Mouse (Mus musculus) liver, postnatal 0 days (tissue): ENCODE data around the gene Ugt1a7c. TPM values are rescaled to one million over a fixed set of nuclear protein-coding genes. Genes with fewer than 3 reads are reported as not detected.

Experiments
- ATAC-seq: fragments of 200-750 bp; cut with Nextera tagmentation; 2 replicates; pipeline ENCODE4 v1.8.0; 2017; ENCODE audit warnings: mild to moderate bottlenecking, moderate library complexity
- DNase-seq: peaks from one replicate; pipeline ENCODE4 v3.0.0-alpha.2; 2016
- H3K27ac ChIP-seq: fragments of 300-500 bp; sonication (generic); 2 replicates; pipeline ENCODE4 v1.5.1; 2014; ENCODE audit warnings: antibody characterized with exemption, moderate library complexity, mild to moderate bottlenecking, low read depth
- H3K27me3 ChIP-seq: fragments of 300-500 bp; sonication (generic); 2 replicates; pipeline ENCODE4 v1.6.1; 2014; ENCODE audit warnings: low read length, control low read depth, mixed read lengths; ENCODE audit not compliant: insufficient read depth
- H3K36me3 ChIP-seq: fragments of 300-500 bp; sonication (generic); replicated peaks from 2 replicates; pipeline ENCODE4 v1.6.1; 2014; ENCODE audit warnings: mild to moderate bottlenecking, control low read depth, low read length, moderate library complexity, mixed read lengths; ENCODE audit not compliant: insufficient read depth
- H3K4me1 ChIP-seq: fragments of 300-500 bp; sonication (generic); 2 replicates; pipeline ENCODE4 v1.6.1; 2014; ENCODE audit warnings: antibody characterized with exemption, mild to moderate bottlenecking, control low read depth; ENCODE audit not compliant: insufficient read depth
- H3K4me2 ChIP-seq: fragments of 300-500 bp; sonication (generic); 2 replicates; pipeline ENCODE4 v1.6.1; 2014; ENCODE audit warnings: low read depth, mild to moderate bottlenecking, low read length, moderate library complexity, mixed read lengths
- H3K4me3 ChIP-seq: fragments of 300-500 bp; sonication (generic); 2 replicates; pipeline ENCODE4 v1.5.1; 2014; ENCODE audit warnings: low read depth, low read length
- H3K9ac ChIP-seq: fragments of 300-500 bp; sonication (generic); replicated peaks from 2 replicates; pipeline ENCODE4 v1.6.1; 2014; ENCODE audit warnings: mild to moderate bottlenecking, moderate library complexity
- H3K9me3 ChIP-seq: fragments of 300-500 bp; sonication (generic); 2 replicates; pipeline ENCODE4 v1.6.1; 2016; ENCODE audit warnings: mild to moderate bottlenecking, control low read depth, low read length, mixed read lengths
- CTCF ChIP-seq: sonication (generic); IDR thresholded peaks from 2 replicates; pipeline ENCODE4 v1.5.1; 2016; ENCODE audit warnings: antibody characterized with exemption, low read depth
- EP300 ChIP-seq: IDR thresholded peaks from 2 replicates; pipeline ENCODE4 v1.6.1; 2016; ENCODE audit warnings: antibody characterized with exemption, low read depth, mild to moderate bottlenecking
- WGBS: fragments of 180-500 bp; shearing (Covaris S2); extraction: QIAGEN DNeasy Blood & Tissue Kit; methylation state at CpG from one replicate; pipeline ENCODE4 v1.1.7; 2014; ENCODE audit not compliant: insufficient replicate concordance; 5-methylcytosine and 5-hydroxymethylcytosine counted together
- polyA plus RNA-seq: library from polyadenylated mRNA; unstranded; fragments of >200 nt; fragmentation: Nextera tagmentation; extraction: Ambion mirVana; gene quantifications from 2 replicates; pipeline ENCODE4 v1.2.1, GENCODE M21; 2015

The Ugt1a7c gene
- polyA plus RNA-seq, 1 experiment from 2014 or later: 2.3 TPM

DNA sequence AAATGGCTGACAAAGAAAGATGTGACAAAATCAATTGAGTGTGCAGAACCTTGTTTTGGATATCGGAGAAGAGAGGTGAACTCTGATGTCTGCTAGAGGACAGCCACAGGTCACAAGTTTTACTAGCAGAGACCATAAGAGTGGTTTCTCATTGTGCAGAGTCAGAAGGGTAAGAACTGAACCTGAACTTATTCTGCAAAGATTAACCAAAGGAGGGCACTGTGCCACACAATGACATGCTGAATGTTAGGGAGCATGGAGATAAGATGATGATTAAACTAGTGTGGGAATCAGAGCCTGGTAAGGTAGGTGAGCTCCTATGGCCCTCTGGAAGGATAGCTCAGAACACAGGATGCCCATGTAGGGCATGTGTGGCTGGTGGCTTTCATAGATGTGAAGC lies 100.8 kb downstream of the Ugt1a7c start:
- DNase-seq (no peak), ATAC-seq (no peak)
- Histone ChIP-seq H3K9me3 (no peaks in the 10 kb centered on the region), H3K4me1 (no peaks in the 10 kb centered on the region), H3K4me3 (no peak overlapping the region), H3K27ac (no peak overlapping the region), H3K27me3 (no peaks in the 10 kb centered on the region), H3K36me3 (no peaks in the 10 kb centered on the region), H3K9ac (no peak overlapping the region), H3K4me2 (no peak overlapping the region)
- 83% methylated on average over 1 of the region's 1 CpGs for WGBS
- TF ChIP-seq EP300 (no peak), CTCF (no peak)

DNA sequence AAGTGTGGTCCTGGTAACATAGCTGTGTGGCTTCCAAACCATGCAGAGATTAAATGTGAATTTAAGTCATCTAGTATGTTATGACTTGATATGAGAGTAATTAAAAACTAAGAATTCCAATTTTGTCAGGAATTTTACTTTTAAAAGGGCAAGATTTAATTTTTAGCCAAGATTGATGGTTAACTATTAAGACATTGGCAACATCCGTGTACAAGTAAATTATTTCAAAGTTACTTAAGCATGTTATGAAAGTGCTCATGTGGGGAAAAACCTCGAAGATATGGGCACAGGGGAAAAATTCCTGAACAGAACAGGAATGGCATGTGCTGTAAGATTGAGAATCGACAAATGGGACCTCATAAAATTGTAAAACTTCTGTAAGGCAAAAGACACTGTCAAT lies 102.6 kb downstream of the Ugt1a7c start:
- Histone ChIP-seq H3K9me3 (no peaks in the 10 kb centered on the region), H3K4me3 (no peak overlapping the region), H3K4me1 (no peaks in the 10 kb centered on the region), H3K9ac (no peak overlapping the region), H3K27ac (no peak overlapping the region), H3K36me3 (no peaks in the 10 kb centered on the region), H3K27me3 (no peaks in the 10 kb centered on the region), H3K4me2 (no peak overlapping the region)
- DNase-seq: no peak
- TF ChIP-seq EP300: no peak
- no peak for TF ChIP-seq CTCF
- 68% methylated on average over 3 of the region's 3 CpGs for WGBS
- no peak for ATAC-seq

DNA sequence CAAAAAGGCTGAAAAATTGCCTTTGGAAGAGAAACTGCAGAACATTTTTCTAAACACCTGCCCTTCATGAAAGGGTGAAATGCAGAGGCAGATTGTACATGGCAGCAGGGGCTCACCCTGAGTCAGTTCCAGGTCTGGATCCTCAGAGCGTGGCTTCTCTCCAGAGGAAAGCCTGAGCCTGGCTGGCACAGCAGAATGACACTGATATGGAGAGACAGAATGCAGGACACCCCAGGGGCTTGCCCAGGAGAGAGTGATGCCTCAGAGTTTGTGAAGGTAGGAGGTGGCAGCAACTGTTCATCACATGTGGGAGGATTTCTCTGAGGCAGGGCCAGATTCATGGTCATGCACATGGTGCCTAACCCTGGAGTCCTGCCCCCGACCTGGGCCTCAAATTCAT lies 105.1 kb downstream of the Ugt1a7c start:
- 71% methylated on average over 2 of the region's 2 CpGs for WGBS
- DNase-seq (no peak), ATAC-seq (no peak)
- no peak overlapping the region for H3K4me3 ChIP-seq
- H3K36me3 ChIP-seq: no peaks in the 10 kb centered on the region
- H3K9me3 ChIP-seq: no peaks in the 10 kb centered on the region
- TF ChIP-seq EP300 (no peak), CTCF (no peak)
- no peak overlapping the region for H3K27ac ChIP-seq
- no peaks in the 10 kb centered on the region for H3K27me3 ChIP-seq
- peaks cover 6% of the 10 kb centered on the region for H3K4me1 ChIP-seq
- no peak overlapping the region for H3K9ac ChIP-seq
- H3K4me2 ChIP-seq: no peak overlapping the region

DNA sequence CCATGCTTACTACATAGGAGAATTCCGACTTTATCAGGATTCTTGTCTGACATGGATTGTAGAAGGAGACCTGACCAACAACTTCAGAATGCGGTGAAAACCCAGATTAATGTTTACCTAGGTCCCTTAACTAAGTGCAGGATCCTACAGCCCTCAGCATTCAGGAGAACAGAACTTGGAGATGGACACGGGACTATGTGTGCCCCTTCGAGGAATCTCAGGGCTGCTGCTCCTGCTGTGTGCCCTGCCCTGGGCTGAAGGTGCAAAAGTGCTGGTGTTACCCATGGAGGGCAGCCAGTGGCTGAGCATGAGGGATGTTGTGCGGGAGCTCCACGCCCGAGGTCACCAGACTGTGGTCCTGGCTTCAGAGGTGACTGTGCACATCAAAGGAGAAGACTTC lies 105.6 kb downstream of the Ugt1a7c start, which contains the start of gene Ugt1a2:
TSS of gene Ugt1a2 (plus strand) at position 146 of the 400 bp plus-strand sequence.
- WGBS: 72% methylated on average over 7 of the region's 7 CpGs
- Histone ChIP-seq H3K9ac (no peak within 1 kb of the TSS), H3K4me1 (peaks cover 10% of the 10 kb centered on the region), H3K27ac (no peak within 1 kb of the TSS), H3K27me3 (no peaks in the 10 kb centered on the region), H3K36me3 (no peaks in the 10 kb centered on the region), H3K9me3 (no peaks in the 10 kb centered on the region), H3K4me3 (no peak within 1 kb of the TSS), H3K4me2 (no peak within 1 kb of the TSS)
- TF ChIP-seq EP300: no peak
- TF ChIP-seq CTCF: no peak
- DNase-seq (no peak), ATAC-seq (no peak)

DNA sequence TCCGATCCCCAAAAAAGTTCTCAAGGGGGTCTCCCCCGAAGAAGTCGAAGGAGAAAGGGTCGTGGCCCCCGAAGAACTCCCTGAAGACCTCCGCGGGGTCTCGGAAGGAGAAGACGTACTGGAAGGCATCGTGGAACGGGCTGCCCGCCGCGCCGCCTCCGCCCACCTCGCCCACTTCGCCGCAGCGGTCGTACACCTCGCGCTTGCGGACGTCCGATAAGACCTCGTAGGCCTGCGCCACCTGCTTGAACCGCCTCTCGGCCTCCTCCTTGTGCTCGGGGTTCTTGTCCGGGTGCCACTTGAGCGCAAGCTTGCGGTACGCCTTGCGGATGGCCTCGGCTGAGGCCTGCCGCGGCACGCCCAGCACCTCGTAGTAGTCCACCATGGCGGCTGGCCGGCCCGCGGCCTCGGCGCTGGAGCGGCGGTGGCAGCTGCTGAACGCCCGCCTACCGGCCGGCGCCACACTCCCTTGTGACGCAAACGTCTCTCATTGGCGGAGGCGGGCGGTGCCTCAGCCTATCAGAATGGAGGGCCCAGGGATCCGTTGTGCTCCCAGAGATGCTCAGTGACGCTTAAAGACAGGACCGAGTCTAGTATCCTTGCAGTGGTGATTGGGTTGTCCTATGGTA lies 110.5 kb downstream of the Ugt1a7c start, which contains the start of gene Dnajb3:
TSS of gene Dnajb3 (minus strand) at position 489 of the 629 bp plus-strand sequence.
- Histone ChIP-seq H3K4me2 (peak within 1 kb of the TSS; percentile 67), H3K4me3 (peak within 1 kb of the TSS; percentile 49), H3K27me3 (no peaks in the 10 kb centered on the region), H3K4me1 (peaks cover 31% of the 10 kb centered on the region), H3K36me3 (0 out of 2 replicates have a peak, but pooled peaks cover 2% of the 10 kb centered on the region), H3K27ac (peak within 1 kb of the TSS; percentile 84), H3K9ac (peak within 1 kb of the TSS; percentile 71), H3K9me3 (no peaks in the 10 kb centered on the region)
- WGBS: 11% methylated on average over 60 of the region's 62 CpGs
- DNase-seq (peak; percentile 82), ATAC-seq (peak; percentile 81)
- TF ChIP-seq CTCF: no peak
- TF ChIP-seq EP300: no peak

DNA sequence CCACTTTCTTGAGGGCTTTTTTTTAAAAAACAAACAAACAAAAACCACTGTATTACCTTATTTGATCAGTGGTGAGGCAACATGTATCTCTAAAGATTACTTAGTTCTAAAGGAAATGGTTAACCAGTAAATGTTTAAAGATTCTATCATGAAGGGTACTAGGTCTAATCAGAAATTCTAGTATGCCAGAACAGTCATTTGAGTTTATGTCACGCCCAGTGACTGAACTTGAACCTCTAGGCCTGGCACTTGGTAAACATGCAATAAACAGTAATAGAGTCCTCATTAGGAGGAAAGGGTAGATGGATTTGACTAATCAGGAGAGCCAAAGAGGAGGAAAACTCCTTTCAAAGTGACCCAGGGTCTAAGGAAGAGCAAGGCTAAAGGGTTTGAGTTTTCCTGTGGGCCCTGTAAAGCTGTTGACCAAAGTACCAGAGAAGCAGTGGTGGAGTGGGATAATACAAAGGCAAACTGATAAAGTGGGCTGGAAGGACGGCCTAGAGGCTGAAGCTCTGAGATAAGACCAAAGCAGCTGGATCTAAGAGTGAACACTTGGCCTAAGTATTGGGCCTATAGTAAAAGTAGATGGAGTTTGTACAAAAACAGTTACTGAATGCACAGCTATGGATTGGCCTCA lies 112.1 kb downstream of the Ugt1a7c start:
- ATAC-seq (peak; percentile 83), DNase-seq (no peak)
- WGBS: 44% methylated on average over 2 of the region's 2 CpGs
- peak overlapping the region; percentile 34 for H3K4me2 ChIP-seq
- TF ChIP-seq CTCF (no peak), EP300 (peak; percentile 98)
- peaks cover 31% of the 10 kb centered on the region for H3K4me1 ChIP-seq
- peaks cover 3% of the 10 kb centered on the region for H3K9me3 ChIP-seq
- peak overlapping the region; percentile 84 for H3K27ac ChIP-seq
- H3K4me3 ChIP-seq: no peak overlapping the region
- no peak overlapping the region for H3K9ac ChIP-seq
- H3K36me3 ChIP-seq: 0 out of 2 replicates have a peak, but pooled peaks cover 2% of the 10 kb centered on the region
- H3K27me3 ChIP-seq: no peaks in the 10 kb centered on the region
